Mouse (Mus musculus) forebrain, postnatal 0 days (tissue): ENCODE data around the gene Col6a1. TPM values are rescaled to one million over a fixed set of nuclear protein-coding genes. Genes with fewer than 3 reads are reported as not detected.

Experiments
- ATAC-seq: fragments of 200-750 bp; cut with Nextera tagmentation; 2 replicates; pipeline ENCODE4 v1.8.0; 2017; ENCODE audit warnings: mild to moderate bottlenecking, moderate library complexity
- DNase-seq: peaks from one replicate; pipeline ENCODE4 v3.0.0-alpha.2; 2015
- H3K27ac ChIP-seq: fragments of 300-500 bp; sonication (generic); 2 replicates; pipeline ENCODE4 v1.5.1; 2014; ENCODE audit warnings: low read depth, mild to moderate bottlenecking, antibody characterized with exemption, low read length, moderate library complexity, mixed read lengths
- H3K27me3 ChIP-seq: fragments of 300-500 bp; sonication (generic); 2 replicates; pipeline ENCODE4 v1.6.1; 2014; ENCODE audit warnings: mild to moderate bottlenecking, low read length, mixed read lengths; ENCODE audit not compliant: insufficient read depth
- H3K36me3 ChIP-seq: fragments of 300-500 bp; sonication (generic); 2 replicates; pipeline ENCODE4 v1.6.1; 2014; ENCODE audit warnings: mild to moderate bottlenecking, moderate library complexity; ENCODE audit not compliant: insufficient read depth
- H3K4me1 ChIP-seq: fragments of 300-500 bp; sonication (generic); 2 replicates; pipeline ENCODE4 v1.6.1; 2014; ENCODE audit warnings: antibody characterized with exemption; ENCODE audit not compliant: insufficient read depth
- H3K4me2 ChIP-seq: fragments of 300-500 bp; sonication (generic); 2 replicates; pipeline ENCODE4 v1.6.1; 2014; ENCODE audit warnings: low read depth, mild to moderate bottlenecking, moderate library complexity
- H3K4me3 ChIP-seq: fragments of 300-500 bp; sonication (generic); 2 replicates; pipeline ENCODE4 v1.5.1; 2014; ENCODE audit warnings: low read depth, low read length, mixed read lengths
- H3K9ac ChIP-seq: fragments of 300-500 bp; sonication (generic); 2 replicates; pipeline ENCODE4 v1.6.1; 2014; ENCODE audit warnings: mild to moderate bottlenecking
- H3K9me3 ChIP-seq: fragments of 300-500 bp; sonication (generic); 2 replicates; pipeline ENCODE4 v1.6.1; 2016; ENCODE audit warnings: low read length
- CTCF ChIP-seq: sonication (generic); IDR thresholded peaks from 2 replicates; pipeline ENCODE4 v1.5.1; 2016; ENCODE audit warnings: antibody characterized with exemption, control low read depth, low read depth
- WGBS: fragments of 180-500 bp; shearing (Covaris S2); extraction: QIAGEN DNeasy Blood & Tissue Kit; methylation state at CpG from one replicate; pipeline ENCODE4 v1.1.7; 2014; 5-methylcytosine and 5-hydroxymethylcytosine counted together
- polyA plus RNA-seq: library from polyadenylated mRNA; unstranded; fragments of >200 nt; fragmentation: Nextera tagmentation; extraction: Ambion mirVana; gene quantifications from 2 replicates; pipeline ENCODE4 v1.2.1, GENCODE M21; 2015
- total RNA-seq: library from RNA; depleted of rRNA; stranded (reverse); fragments of >200 nt; gene quantifications from 2 replicates; pipeline ENCODE4 v1.2.3, GENCODE M21; 2014; rRNA removed

The Col6a1 gene
- total and polyA plus RNA-seq, 2 experiments from 2014 or later, result 14.6 to 31.8 TPM

DNA sequence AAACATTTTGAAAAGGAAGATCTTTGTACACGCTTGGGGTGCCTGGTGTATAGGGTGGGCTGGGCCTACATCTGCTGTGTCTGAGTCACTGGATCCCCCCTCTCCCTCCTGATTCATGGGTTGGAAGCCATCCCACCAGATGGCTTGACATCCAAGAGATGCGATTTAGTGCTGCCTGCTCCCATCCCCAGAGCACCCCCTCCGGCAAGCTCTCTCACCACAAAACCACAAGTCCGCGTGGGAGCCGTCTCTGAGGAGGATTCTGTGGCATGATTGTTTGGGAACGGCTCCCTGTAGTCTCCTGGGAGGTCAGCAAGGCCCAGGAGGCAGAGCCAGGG lies 57.1 kb downstream of the Col6a1 start:
- H3K9me3 ChIP-seq, result peaks cover 7% of the 10 kb centered on the region; the same call in 1 of the 2 replicates
- TF ChIP-seq CTCF, result no peak
- H3K4me2 ChIP-seq, result no peak overlapping the region
- WGBS, result 72% methylated on average over 7 of the region's 7 CpGs
- H3K27ac ChIP-seq, result no peak overlapping the region
- H3K4me1 ChIP-seq, result no peaks in the 10 kb centered on the region
- peak; percentile 24 for DNase-seq
- no peaks in the 10 kb centered on the region for H3K27me3 ChIP-seq
- peak; percentile 58 for ATAC-seq
- H3K4me3 ChIP-seq, result no peak overlapping the region
- no peaks in the 10 kb centered on the region for H3K36me3 ChIP-seq
- H3K9ac ChIP-seq, result no peak overlapping the region

DNA sequence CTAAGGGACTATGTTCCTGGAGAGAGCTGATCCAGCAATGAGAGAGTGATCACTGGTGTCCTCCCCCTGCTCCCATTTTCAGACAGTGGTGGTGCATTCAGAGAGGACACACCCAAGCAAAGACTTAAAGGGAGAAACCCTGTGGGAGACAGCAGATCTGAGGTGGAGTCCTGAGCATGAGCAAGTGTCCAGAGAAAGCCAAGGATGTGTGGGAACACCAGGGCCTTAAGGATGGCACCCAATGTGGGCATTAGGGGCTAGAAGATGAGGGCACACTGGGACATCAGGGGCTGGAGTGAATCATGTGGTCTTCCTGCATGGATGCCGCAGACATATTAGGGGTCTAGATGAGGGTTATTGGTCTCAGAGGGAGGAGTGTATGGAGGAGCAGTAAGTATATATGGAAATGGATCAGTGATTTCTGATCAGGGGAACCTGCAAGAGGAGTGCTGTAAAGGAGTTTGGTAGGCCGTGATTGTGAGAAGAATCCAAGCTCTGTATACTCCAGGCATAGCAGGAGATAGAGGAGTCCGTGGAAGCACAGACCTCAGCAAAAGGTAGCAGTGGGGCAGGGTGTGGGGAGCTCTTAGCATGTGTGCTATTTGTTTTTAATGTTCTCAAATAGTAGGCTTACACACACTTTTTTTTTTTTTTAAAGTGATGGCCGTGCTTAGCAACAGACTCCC lies 57.6 kb downstream of the Col6a1 start:
- no peak for ATAC-seq

DNA sequence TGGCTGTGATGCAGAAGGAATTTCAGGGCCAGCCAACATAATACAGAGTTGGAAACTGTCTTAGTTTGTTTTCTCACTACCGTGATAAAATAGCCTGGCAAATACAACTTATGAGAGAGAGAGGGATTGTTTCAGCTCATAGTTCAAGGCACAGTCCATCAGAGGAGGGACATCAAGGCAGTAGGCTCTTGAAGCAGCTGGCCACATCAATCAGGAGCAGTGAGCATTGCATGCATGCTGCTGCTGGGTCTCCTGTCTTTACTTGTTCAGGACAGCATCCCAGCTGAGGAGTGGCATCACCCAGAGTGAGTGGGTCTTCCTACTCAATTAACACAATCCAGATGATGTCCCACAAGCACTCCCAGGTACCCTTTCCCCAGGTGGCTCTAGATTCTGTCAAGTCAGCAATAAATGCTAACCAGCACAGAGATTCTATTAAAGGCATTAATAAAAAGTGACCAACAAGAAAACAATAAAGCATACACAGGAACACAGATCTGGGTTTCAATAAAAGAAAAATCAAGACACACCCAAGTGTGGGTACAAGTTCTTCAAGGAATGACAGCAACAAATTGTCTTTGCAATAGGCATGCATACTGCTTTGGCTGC lies 58.7 kb downstream of the Col6a1 start:
- ATAC-seq, result no peak
- H3K4me2 ChIP-seq, result no peak overlapping the region
- peaks cover 7% of the 10 kb centered on the region; the same call in 1 of the 2 replicates for H3K9me3 ChIP-seq
- WGBS, result 82% methylated on average over 1 of the region's 1 CpGs
- H3K27me3 ChIP-seq, result no peaks in the 10 kb centered on the region
- H3K27ac ChIP-seq, result no peak overlapping the region
- no peaks in the 10 kb centered on the region for H3K36me3 ChIP-seq
- no peak overlapping the region for H3K4me3 ChIP-seq
- H3K4me1 ChIP-seq, result no peaks in the 10 kb centered on the region
- no peak for DNase-seq
- TF ChIP-seq CTCF, result no peak
- no peak overlapping the region for H3K9ac ChIP-seq

More for the DNA sequence above, 57.6 kb downstream of the Col6a1 start:
- Histone ChIP-seq H3K36me3 (no peaks in the 10 kb centered on the region), H3K9ac (no peak overlapping the region), H3K27ac (no peak overlapping the region), H3K4me1 (no peaks in the 10 kb centered on the region), H3K4me3 (no peak overlapping the region), H3K9me3 (peaks cover 7% of the 10 kb centered on the region; the same call in 1 of the 2 replicates), H3K4me2 (no peak overlapping the region), H3K27me3 (no peaks in the 10 kb centered on the region)
- WGBS, result 88% methylated on average over 4 of the region's 4 CpGs
- no peak for TF ChIP-seq CTCF
- DNase-seq, result no peak

DNA sequence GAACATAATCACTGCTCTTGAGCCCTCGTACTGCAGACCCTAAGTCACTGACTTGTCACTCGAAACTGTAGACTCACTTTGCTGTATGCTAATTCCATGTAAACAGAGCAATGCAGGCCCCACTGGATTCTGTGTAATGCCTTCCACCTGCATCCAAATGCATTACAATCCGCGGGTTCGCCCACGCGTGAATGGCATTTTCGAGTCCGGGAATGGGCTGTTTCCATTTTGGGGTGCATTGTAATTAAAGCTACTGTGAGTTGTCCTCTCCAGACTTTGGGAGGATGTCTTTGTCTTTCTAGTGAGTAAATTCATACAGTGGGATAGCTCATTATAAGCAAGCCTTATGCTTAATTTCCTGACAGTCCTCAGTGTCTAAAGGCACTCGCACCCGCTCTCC lies 60.4 kb downstream of the Col6a1 start:
- ATAC-seq (no peak), DNase-seq (no peak)
- H3K27me3 ChIP-seq, result no peaks in the 10 kb centered on the region
- H3K27ac ChIP-seq, result no peak overlapping the region
- no peaks in the 10 kb centered on the region for H3K36me3 ChIP-seq
- 90% methylated on average over 11 of the region's 11 CpGs for WGBS
- no peak overlapping the region for H3K4me2 ChIP-seq
- no peaks in the 10 kb centered on the region for H3K4me1 ChIP-seq
- peaks cover 7% of the 10 kb centered on the region; the same call in 1 of the 2 replicates for H3K9me3 ChIP-seq
- TF ChIP-seq CTCF, result no peak
- H3K9ac ChIP-seq, result no peak overlapping the region
- H3K4me3 ChIP-seq, result no peak overlapping the region

DNA sequence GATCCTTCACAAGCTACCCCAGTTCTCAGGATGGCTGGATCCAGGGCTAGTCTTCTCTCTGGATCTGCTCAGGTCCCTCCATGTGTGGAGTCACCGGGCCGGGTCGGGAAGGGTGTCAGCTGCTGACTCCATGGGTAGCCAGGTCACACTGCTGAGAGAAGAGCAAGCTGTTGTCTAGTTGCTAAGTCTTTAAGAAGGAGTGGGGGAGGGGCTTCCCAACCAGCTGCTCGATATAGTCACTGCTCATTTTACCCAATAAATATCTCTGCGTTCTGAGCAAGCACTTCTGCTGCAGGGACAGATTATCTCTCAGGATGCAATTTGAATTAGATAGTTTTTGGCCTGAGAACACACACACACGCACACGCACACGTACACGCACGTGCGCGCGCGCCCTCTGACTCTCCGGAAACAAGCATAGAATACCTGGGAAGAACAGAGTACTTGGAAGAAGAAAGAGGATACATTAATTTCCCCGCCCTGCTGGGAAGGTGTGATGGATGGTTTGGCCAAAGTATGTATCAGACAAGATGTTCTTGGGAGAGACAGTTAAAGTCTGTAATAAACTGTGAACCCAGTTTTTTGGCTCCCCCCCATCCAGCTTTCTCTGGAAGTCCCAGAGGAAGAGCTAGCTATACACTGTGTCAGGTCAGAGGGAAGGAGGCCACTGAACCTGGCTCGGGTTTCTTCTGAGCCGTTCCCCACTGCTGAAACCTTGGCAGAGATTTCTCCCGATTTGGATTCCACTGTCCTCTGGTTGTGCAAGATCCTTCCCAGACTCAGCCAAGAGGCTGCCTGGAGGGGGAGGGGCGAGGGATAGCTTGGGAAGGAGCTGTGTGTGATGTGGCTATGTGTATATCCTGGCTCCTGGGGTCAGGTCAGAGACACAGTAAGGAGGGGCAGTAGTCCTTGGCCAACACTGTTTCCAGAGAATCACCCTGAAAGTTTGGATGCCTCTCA lies 61.5 kb downstream of the Col6a1 start:
- H3K4me1 ChIP-seq, result no peaks in the 10 kb centered on the region
- 84% methylated on average over 20 of the region's 20 CpGs for WGBS
- H3K4me3 ChIP-seq, result no peak overlapping the region
- ATAC-seq, result no peak
- H3K27me3 ChIP-seq, result no peaks in the 10 kb centered on the region
- no peak for DNase-seq
- H3K9me3 ChIP-seq, result peaks cover 7% of the 10 kb centered on the region; the same call in 1 of the 2 replicates
- no peak overlapping the region for H3K4me2 ChIP-seq
- no peaks in the 10 kb centered on the region for H3K36me3 ChIP-seq
- H3K27ac ChIP-seq, result no peak overlapping the region
- H3K9ac ChIP-seq, result no peak overlapping the region
- TF ChIP-seq CTCF, result no peak

Other genes starting within 250 kb of the Col6a1 start
- 66.3 and 67.1 TPM in 2 replicates for gene Lss, start 194.6 kb downstream of the Col6a1 start, total RNA-seq
- 31.5 and 38.6 TPM in 2 replicates for gene Lss, start 194.6 kb downstream of the Col6a1 start, polyA plus RNA-seq
- gene Spatc1l, start 163.9 kb downstream of the Col6a1 start, total RNA-seq, result 0.38 TPM in 1 of 2 replicates, not detected in the other
- gene Spatc1l, start 163.9 kb downstream of the Col6a1 start, polyA plus RNA-seq, result not detected in 2 replicates
- 0.05 and 0.08 TPM in 2 replicates for gene Ftcd, start 150.5 kb downstream of the Col6a1 start, total RNA-seq
- 0.17 TPM in 1 of 2 replicates, not detected in the other for gene Ftcd, start 150.5 kb downstream of the Col6a1 start, polyA plus RNA-seq
- 13.5 and 21.5 TPM in 2 replicates for gene Col6a2, start 102.5 kb downstream of the Col6a1 start, total RNA-seq
- 10.4 and 11.6 TPM in 2 replicates for gene Col6a2, start 102.5 kb downstream of the Col6a1 start, polyA plus RNA-seq
- 32.9 and 40.4 TPM in 2 replicates for gene Pcbp3, start 235.7 kb upstream of the Col6a1 start, total RNA-seq
- 74.7 and 78.6 TPM in 2 replicates for gene Pcbp3, start 235.7 kb upstream of the Col6a1 start, polyA plus RNA-seq